Mouse (Mus musculus) T-cell, adult 66 days (primary cell): ENCODE data around the gene Bend4. TPM values are rescaled to one million over a fixed set of nuclear protein-coding genes. Genes with fewer than 3 reads are reported as not detected.

Source experiments
- total RNA-seq, 2 experiments: library from RNA; stranded (reverse); gene quantifications; 3 replicates in 1 of 2; 4 replicates in 1 of 2; pipeline ENCODE4 v1.2.4; 2023

The Bend4 gene
- 10 to 100 TPM; 17.0 to 19.2 TPM for total RNA-seq

DNA sequence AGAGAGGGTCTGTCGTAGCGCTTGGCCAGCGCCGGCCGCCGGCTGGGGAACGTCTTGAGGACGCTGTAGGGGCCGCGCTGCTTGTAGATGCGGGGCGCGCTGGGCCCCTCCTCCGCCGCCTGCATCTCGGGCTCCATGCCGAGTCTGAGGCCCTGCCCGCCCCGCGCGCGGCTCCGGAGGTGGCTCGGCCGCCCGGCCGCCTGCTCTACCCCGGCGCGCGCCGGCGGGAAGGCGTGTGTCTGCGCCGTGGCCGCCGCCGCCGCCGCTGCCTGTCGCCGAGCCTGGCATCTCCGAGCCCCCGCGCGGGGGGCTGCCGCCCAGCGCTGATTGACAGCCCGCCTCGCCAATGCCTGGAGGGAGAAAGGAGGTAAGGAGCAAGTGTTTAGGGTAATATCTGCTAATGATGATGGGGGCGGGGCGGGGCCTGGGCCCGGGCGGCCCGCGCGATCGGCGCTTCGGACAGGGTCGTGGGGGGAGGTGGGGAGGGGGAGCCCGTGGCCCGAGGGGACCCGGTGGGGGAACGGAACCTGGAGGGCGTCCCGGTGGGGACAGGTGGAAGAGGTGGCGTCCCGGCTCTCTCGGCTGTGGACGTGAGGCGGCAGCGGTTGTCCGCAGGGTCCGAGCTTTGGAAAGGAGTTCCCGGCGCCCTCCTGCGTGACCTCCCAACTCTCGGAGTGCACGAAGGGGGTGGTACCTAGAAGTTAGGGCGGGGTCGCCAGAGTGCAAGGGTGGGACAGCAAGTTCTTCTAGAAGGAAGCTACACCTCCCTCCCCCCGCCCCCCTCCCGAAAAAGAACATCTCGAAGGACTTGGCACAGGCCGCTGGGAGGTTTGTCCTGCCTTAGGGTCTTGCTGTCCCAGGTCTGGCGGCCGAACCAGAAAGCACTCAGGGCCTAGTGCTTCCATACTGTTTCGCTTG, at the start of gene Bend4:
TSS of gene Bend4 (minus strand) at position 868 of the 918 bp plus-strand sequence.

Other genes starting within 250 kb of the Bend4 start
- gene Tmem33, start 167.7 kb downstream of the Bend4 start, total RNA-seq: 10 to 100 TPM; 63.3 to 69.7 TPM
- 10 to 100 TPM; 71.8 to 79.4 TPM for gene Slc30a9, start 121.4 kb downstream of the Bend4 start, total RNA-seq
- gene Shisa3, start 179.6 kb upstream of the Bend4 start, total RNA-seq: not detected